Mouse (Mus musculus) heart, adult 2 months (tissue): ENCODE data around the gene Nde1.
A peak's percentile ranks its signal among the peaks of the same experiment; 100 is the strongest.

Source experiments
- CTCF ChIP-seq: fragments of 200-600 bp; IDR thresholded peaks from 2 replicates; pipeline ENCODE4 v1.8.1; 2022; ENCODE audit warnings: antibody characterized with exemption, mild to moderate bottlenecking, moderate library complexity
- EP300 ChIP-seq: fragments of 200-500 bp; IDR thresholded peaks from 2 replicates; pipeline ENCODE4 v1.6.1; 2011; ENCODE audit warnings: low read depth, low read length, control low read depth; ENCODE audit not compliant: insufficient read depth
- POLR2A ChIP-seq: fragments of 200-500 bp; IDR thresholded peaks from 2 replicates; pipeline ENCODE4 v1.6.1; 2011; ENCODE audit warnings: mild to moderate bottlenecking, low read depth, low read length, control low read depth; ENCODE audit not compliant: insufficient read depth

DNA sequence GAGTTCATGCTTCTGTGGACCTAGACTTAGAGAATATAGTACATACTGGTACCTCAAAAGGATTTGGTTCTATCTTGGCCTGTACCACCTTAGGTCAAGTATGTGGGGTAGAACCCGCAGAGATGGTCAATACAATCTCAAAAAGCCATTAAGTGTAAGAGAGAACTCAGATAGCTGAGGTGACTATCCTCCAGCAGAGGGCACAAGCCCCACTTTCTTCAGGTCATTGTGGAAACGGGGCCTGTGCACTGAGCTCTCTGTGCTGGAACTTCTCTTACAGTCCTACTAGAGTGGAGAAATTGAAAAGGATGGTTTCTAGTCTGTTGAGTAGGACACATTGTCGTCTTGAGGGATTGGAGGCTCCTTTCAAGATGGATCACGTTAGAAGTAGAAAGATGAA, 35.7 kb downstream of the Nde1 start:
- no peak for TF ChIP-seq EP300
- TF ChIP-seq POLR2A, result no peak
- peak; percentile 27; the same call in 1 of the 2 replicates for TF ChIP-seq CTCF
